Mouse (Mus musculus): ENCODE measurements around the gene Scap. TPM values are rescaled to one million over a fixed set of nuclear protein-coding genes. Genes with fewer than 3 reads are reported as not detected.

Gene Scap
- polyA plus RNA-seq, 1 experiment from 2014 or later, result 31.6 TPM

DNA sequence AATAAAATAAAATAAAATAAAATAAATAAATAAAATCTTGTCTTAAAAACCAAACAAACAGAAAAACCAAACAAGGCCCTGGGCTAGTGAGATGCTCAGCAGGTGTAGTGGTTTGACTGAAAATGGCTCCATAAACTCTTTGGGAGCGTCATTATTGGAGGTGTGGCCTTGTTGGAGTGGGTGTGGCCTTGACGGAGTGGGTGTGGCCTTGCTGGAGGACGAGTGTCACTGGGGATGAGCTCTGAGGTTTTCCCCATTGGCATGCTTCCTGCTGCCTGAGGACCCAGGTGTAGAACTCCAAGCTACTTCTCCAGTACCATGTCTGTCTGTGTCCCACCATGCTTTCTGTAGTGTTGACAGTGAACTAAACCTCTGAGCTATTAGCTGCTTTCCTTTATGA lies 38.3 kb upstream of the Scap start:
- no peaks in the 10 kb centered on the region for H3K36me3 ChIP-seq (ENCODE audit: control insufficient read depth, insufficient read depth, low read length)
- H3K9ac ChIP-seq (ENCODE audit: low read length), result no peak overlapping the region
- ATAC-seq (ENCODE audit: low FRiP score, low TSS enrichment), result no peak
- no peaks in the 10 kb centered on the region for H3K27me3 ChIP-seq (ENCODE audit: control insufficient read depth, insufficient read depth, low read length)
- DNase-seq (ENCODE audit: low spot score), result no peak
- no peaks in the 10 kb centered on the region for H3K4me1 ChIP-seq (replicated peaks; ENCODE audit: control insufficient read depth, insufficient read depth)
- H3K27ac ChIP-seq (replicated peaks), result no peak overlapping the region
- no peak for TF ChIP-seq EP300 (optimal IDR thresholded peaks at IDR 0.05)
- no peak for TF ChIP-seq CTCF (IDR thresholded peaks at IDR 0.05; ENCODE audit: low read depth)
- H3K9me3 ChIP-seq (ENCODE audit: control insufficient read depth, low read length), result no peaks in the 10 kb centered on the region
- H3K4me2 ChIP-seq (replicated peaks; ENCODE audit: low read depth), result no peak overlapping the region
- no peak overlapping the region for H3K4me3 ChIP-seq (ENCODE audit: low read depth, low read length)
- 35% methylated on average over 3 of the region's 3 CpGs for WGBS

- no peaks in the 10 kb centered on the region for H3K9me3 ChIP-seq (ENCODE audit: control insufficient read depth, low read length)
- no peak overlapping the region for H3K27ac ChIP-seq (replicated peaks)
- H3K9ac ChIP-seq (ENCODE audit: low read length), result no peak overlapping the region
- H3K27me3 ChIP-seq (ENCODE audit: control insufficient read depth, insufficient read depth, low read length), result no peaks in the 10 kb centered on the region
- H3K4me2 ChIP-seq (replicated peaks; ENCODE audit: low read depth), result no peak overlapping the region
- H3K4me1 ChIP-seq (replicated peaks; ENCODE audit: control insufficient read depth, insufficient read depth), result no peaks in the 10 kb centered on the region
- DNase-seq (ENCODE audit: low spot score) (peak; percentile 87), ATAC-seq (ENCODE audit: low FRiP score, low TSS enrichment) (peak; percentile 83)
- 4% methylated on average over 5 of the region's 5 CpGs for WGBS
- no peak overlapping the region for H3K4me3 ChIP-seq (ENCODE audit: low read depth, low read length)
- H3K36me3 ChIP-seq (ENCODE audit: control insufficient read depth, insufficient read depth, low read length), result no peaks in the 10 kb centered on the region
- peak; percentile 96 for TF ChIP-seq CTCF (IDR thresholded peaks at IDR 0.05; ENCODE audit: low read depth)
- TF ChIP-seq EP300 (optimal IDR thresholded peaks at IDR 0.05), result no peak
These were observed 36.0 kb upstream of the Scap start for GRCm38 (mm10) chr9:110296867-110297627.

DNA sequence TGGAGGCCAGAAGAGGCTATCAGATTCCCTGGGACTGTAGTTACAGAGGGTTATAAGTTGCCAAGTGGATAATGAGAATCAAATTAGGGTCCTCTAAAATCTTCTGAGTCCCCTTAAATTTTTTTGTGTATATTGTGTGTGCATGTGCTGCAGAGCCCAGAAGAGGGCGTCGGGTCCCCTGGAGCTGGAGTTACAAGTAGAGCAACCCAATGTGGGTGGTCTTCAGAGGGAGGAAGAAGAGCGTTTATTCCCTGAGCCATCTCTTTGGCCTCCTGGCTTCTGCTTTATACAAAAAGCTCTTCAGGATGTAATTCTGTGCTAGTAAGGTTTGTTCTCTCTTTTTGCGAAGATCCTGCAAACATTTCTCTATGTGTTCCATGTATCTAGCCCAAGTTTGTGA lies 28.6 kb upstream of the Scap start:
- 4% methylated on average over 4 of the region's 4 CpGs for WGBS

GRCm38 (mm10) chr9:110304969-110305651 lies 28.0 kb upstream of the Scap start, which contains the start of gene Elp6:
TSS of gene Elp6 (plus strand) at chr9:110305173.
- ATAC-seq (ENCODE audit: low FRiP score, low TSS enrichment) (peak; percentile 99), DNase-seq (ENCODE audit: low spot score) (peak; percentile 91)
- WGBS, result under 1% methylated on average over 46 of the region's 46 CpGs

More for the DNA sequence above, 28.6 kb upstream of the Scap start:
- Histone ChIP-seq H3K4me2 (replicated peaks; ENCODE audit: low read depth) (peak overlapping the region; percentile 66), H3K9me3 (ENCODE audit: control insufficient read depth, low read length) (no peaks in the 10 kb centered on the region), H3K36me3 (ENCODE audit: control insufficient read depth, insufficient read depth, low read length) (no peaks in the 10 kb centered on the region), H3K4me3 (ENCODE audit: low read depth, low read length) (peak overlapping the region; percentile 37), H3K4me1 (replicated peaks; ENCODE audit: control insufficient read depth, insufficient read depth) (no peaks in the 10 kb centered on the region), H3K9ac (ENCODE audit: low read length) (peak overlapping the region; percentile 62), H3K27me3 (ENCODE audit: control insufficient read depth, insufficient read depth, low read length) (no peaks in the 10 kb centered on the region), H3K27ac (replicated peaks) (peak overlapping the region; percentile 91)
- ATAC-seq (ENCODE audit: low FRiP score, low TSS enrichment), result no peak
- peak; percentile 26 for DNase-seq (ENCODE audit: low spot score)
- peak; percentile 61 for TF ChIP-seq CTCF (IDR thresholded peaks at IDR 0.05; ENCODE audit: low read depth)
- no peak for TF ChIP-seq EP300 (optimal IDR thresholded peaks at IDR 0.05)

GRCm38 (mm10) chr9:110306371-110306770 lies 26.7 kb upstream of the Scap start:
- no peak overlapping the region for H3K9ac ChIP-seq (ENCODE audit: low read length)
- H3K27me3 ChIP-seq (ENCODE audit: control insufficient read depth, insufficient read depth, low read length), result no peaks in the 10 kb centered on the region
- TF ChIP-seq EP300 (optimal IDR thresholded peaks at IDR 0.05) (no peak), CTCF (IDR thresholded peaks at IDR 0.05; ENCODE audit: low read depth) (no peak)
- 87% methylated on average over 5 of the region's 5 CpGs for WGBS
- no peaks in the 10 kb centered on the region for H3K9me3 ChIP-seq (ENCODE audit: control insufficient read depth, low read length)
- no peaks in the 10 kb centered on the region for H3K4me1 ChIP-seq (replicated peaks; ENCODE audit: control insufficient read depth, insufficient read depth)
- no peak overlapping the region for H3K4me2 ChIP-seq (replicated peaks; ENCODE audit: low read depth)
- no peak overlapping the region for H3K4me3 ChIP-seq (ENCODE audit: low read depth, low read length)
- H3K36me3 ChIP-seq (ENCODE audit: control insufficient read depth, insufficient read depth, low read length), result no peaks in the 10 kb centered on the region
- DNase-seq (ENCODE audit: low spot score) (no peak), ATAC-seq (ENCODE audit: low FRiP score, low TSS enrichment) (no peak)
- H3K27ac ChIP-seq (replicated peaks), result no peak overlapping the region

More at GRCm38 (mm10) chr9:110304969-110305651, 28.0 kb upstream of the Scap start, which contains the start of gene Elp6:
- H3K27ac ChIP-seq (replicated peaks), result peak within 1 kb of the TSS; percentile 91
- TF ChIP-seq EP300 (optimal IDR thresholded peaks at IDR 0.05) (no peak), CTCF (IDR thresholded peaks at IDR 0.05; ENCODE audit: low read depth) (peak; percentile 32)
- no peaks in the 10 kb centered on the region for H3K36me3 ChIP-seq (ENCODE audit: control insufficient read depth, insufficient read depth, low read length)
- no peaks in the 10 kb centered on the region for H3K9me3 ChIP-seq (ENCODE audit: control insufficient read depth, low read length)
- H3K27me3 ChIP-seq (ENCODE audit: control insufficient read depth, insufficient read depth, low read length), result no peaks in the 10 kb centered on the region
- H3K9ac ChIP-seq (ENCODE audit: low read length), result peak within 1 kb of the TSS; percentile 62
- H3K4me1 ChIP-seq (replicated peaks; ENCODE audit: control insufficient read depth, insufficient read depth), result no peaks in the 10 kb centered on the region
- H3K4me2 ChIP-seq (replicated peaks; ENCODE audit: low read depth), result peak within 1 kb of the TSS; percentile 66
- peak within 1 kb of the TSS; percentile 37 for H3K4me3 ChIP-seq (ENCODE audit: low read depth, low read length)

Measured in stomach, postnatal 0 days (tissue).